Mouse (Mus musculus): Measurements from ENCODE around the gene Scg2. TPM values are rescaled to one million over a fixed set of nuclear protein-coding genes. Genes with fewer than 3 reads are reported as not detected.

Scg2 gene
- total RNA-seq, 2 experiments from 2014 or later: 239 to 240 TPM

GRCm38 (mm10) chr1:79437755-79438154 is 2.2 kb downstream of the Scg2 start:
- peak overlapping the region; percentile 63 for H3K4me3 ChIP-seq
- intact Hi-C loops (cut with DNase I): loop anchor here (1.0 to 10.0 kb wide), 4 partner anchors 48 to 695 kb away; no protein-coding TSS in a partner anchor
- no peak for TF ChIP-seq CTCF (IDR thresholded peaks at IDR 0.05)
- H3K27ac ChIP-seq: peak overlapping the region; percentile 28; the same call in 1 of the 2 replicates
- no peak for DNase-seq (ENCODE audit: extremely low spot score in 1 of 2, low spot score in 2 of 2)

GRCm38 (mm10) chr1:79436671-79437070 is 3.2 kb downstream of the Scg2 start:
- intact Hi-C loops (cut with DNase I): loop anchor here (1.0 to 10.0 kb wide), 4 partner anchors 49 to 694 kb away; no protein-coding TSS in a partner anchor
- no peak for DNase-seq (ENCODE audit: extremely low spot score in 1 of 2, low spot score in 2 of 2)
- no peak for TF ChIP-seq CTCF (IDR thresholded peaks at IDR 0.05)

GRCm38 (mm10) chr1:79429058-79429457 is 10.9 kb downstream of the Scg2 start:
- no peak for DNase-seq (ENCODE audit: extremely low spot score in 1 of 2, low spot score in 2 of 2)
- Histone ChIP-seq H3K27ac (no peak overlapping the region), H3K4me3 (no peak overlapping the region)
- intact Hi-C loops (cut with DNase I): no loop called here
- TF ChIP-seq CTCF (IDR thresholded peaks at IDR 0.05): no peak

More at GRCm38 (mm10) chr1:79436671-79437070, 3.2 kb downstream of the Scg2 start:
- Histone ChIP-seq H3K27ac (no peak overlapping the region), H3K4me3 (no peak overlapping the region)

- no peak for DNase-seq (ENCODE audit: extremely low spot score in 1 of 2, low spot score in 2 of 2)
- intact Hi-C loops (cut with DNase I): no loop called here
- no peak for TF ChIP-seq CTCF (IDR thresholded peaks at IDR 0.05)
- Histone ChIP-seq H3K4me3 (no peak overlapping the region), H3K27ac (no peak overlapping the region)
Measured at GRCm38 (mm10) chr1:79415496-79415895, 24.4 kb downstream of the Scg2 start.

- DNase-seq (ENCODE audit: extremely low spot score in 1 of 2, low spot score in 2 of 2): peak in 1 of 2 experiments; percentile 14
- intact Hi-C loops (cut with DNase I): no loop called here
- Histone ChIP-seq H3K4me3 (no peak overlapping the region), H3K27ac (no peak overlapping the region)
- no peak for TF ChIP-seq CTCF (IDR thresholded peaks at IDR 0.05)
Measured at GRCm38 (mm10) chr1:79406337-79406942, 33.5 kb downstream of the Scg2 start.

- Histone ChIP-seq H3K4me3 (no peak overlapping the region), H3K27ac (no peak overlapping the region)
- intact Hi-C loops (cut with DNase I): no loop called here
- TF ChIP-seq CTCF (IDR thresholded peaks at IDR 0.05): no peak
- DNase-seq (ENCODE audit: extremely low spot score in 1 of 2, low spot score in 2 of 2): no peak
Measured at GRCm38 (mm10) chr1:79401090-79402012, 38.6 kb downstream of the Scg2 start.

GRCm38 (mm10) chr1:79400284-79400683 is 39.6 kb downstream of the Scg2 start:
- intact Hi-C loops (cut with DNase I): no loop called here
- no peak overlapping the region for H3K27ac ChIP-seq
- TF ChIP-seq CTCF (IDR thresholded peaks at IDR 0.05): no peak
- no peak for DNase-seq (ENCODE audit: extremely low spot score in 1 of 2, low spot score in 2 of 2)
- no peak overlapping the region for H3K4me3 ChIP-seq

Other genes starting within 250 kb of the Scg2 start
- gene Ap1s3, start 231.9 kb upstream of the Scg2 start, total RNA-seq (2021): 1 to 10 TPM; 4.8 to 5.9 TPM